Mouse (Mus musculus): Measurements from ENCODE around the gene Qpctl.

DNA sequence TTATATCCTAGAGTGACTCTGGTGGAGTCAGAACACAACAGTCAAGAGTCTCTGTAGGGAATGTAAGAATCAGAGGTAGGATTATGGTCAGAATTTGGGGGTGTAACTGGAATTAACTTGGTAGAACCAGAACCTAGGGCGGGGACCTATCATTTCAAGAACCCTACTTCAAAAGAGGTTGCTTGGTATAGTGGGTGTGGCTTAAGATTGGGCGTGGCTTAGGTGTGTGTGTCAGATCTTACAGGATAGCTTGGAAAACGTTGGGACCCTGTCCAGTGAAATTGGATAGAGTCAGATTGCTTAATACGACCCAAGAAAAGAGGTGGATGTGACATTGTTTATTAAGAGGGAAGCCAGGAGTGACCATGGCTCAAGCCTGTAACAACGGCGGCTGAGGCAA is 30.8 kb upstream of the Qpctl start:
- no peak for TF ChIP-seq POLR2A (IDR thresholded peaks at IDR 0.05; ENCODE audit: insufficient read depth, low read depth, low read length)
- TF ChIP-seq CTCF (IDR thresholded peaks at IDR 0.05; ENCODE audit: insufficient read depth, low read depth, low read length), result no peak
